Mouse (Mus musculus) thymus, adult 2 months (tissue): ENCODE measurements around the gene Otulinl. TPM values are rescaled to one million over a fixed set of nuclear protein-coding genes. Genes with fewer than 3 reads are reported as not detected.

ENCODE experiments used
- DNase-seq: peaks from one replicate; pipeline ENCODE4 v3.0.0; 2021
- H3K27ac ChIP-seq: fragments of 200-500 bp; 2 replicates; pipeline ENCODE4 v1.5.1; 2012; ENCODE audit warnings: low read length, control low read depth; ENCODE audit not compliant: control insufficient read depth, insufficient read depth
- H3K27me3 ChIP-seq: fragments of 200-500 bp; 2 replicates; pipeline ENCODE4 v1.6.1; 2012; ENCODE audit warnings: mild to moderate bottlenecking, low read length, moderate library complexity, mixed read lengths; ENCODE audit not compliant: control insufficient read depth, insufficient read depth
- H3K36me3 ChIP-seq: fragments of 200-500 bp; 2 replicates; pipeline ENCODE4 v1.6.1; 2012; ENCODE audit warnings: mild to moderate bottlenecking, low read length, moderate library complexity; ENCODE audit not compliant: control insufficient read depth, insufficient read depth
- H3K4me1 ChIP-seq: fragments of 200-500 bp; replicated peaks from 2 replicates; pipeline ENCODE4 v1.6.1; 2012; ENCODE audit warnings: low read length; ENCODE audit not compliant: control insufficient read depth, insufficient read depth
- H3K4me3 ChIP-seq: fragments of 200-500 bp; 2 replicates; pipeline ENCODE4 v1.5.1; 2012; ENCODE audit warnings: mild to moderate bottlenecking, low read length, control low read depth, moderate library complexity; ENCODE audit not compliant: control insufficient read depth, insufficient read depth
- CTCF ChIP-seq: fragments of 200-500 bp; IDR thresholded peaks from 2 replicates; pipeline ENCODE4 v1.5.1; 2012; ENCODE audit warnings: mild to moderate bottlenecking, control low read depth, low read length, moderate library complexity, borderline replicate concordance; ENCODE audit not compliant: control insufficient read depth, poor library complexity, insufficient read depth; ENCODE audit errors: extremely low read depth
- POLR2A ChIP-seq: fragments of 200-500 bp; IDR thresholded peaks from 2 replicates; pipeline ENCODE4 v1.6.1; 2012; ENCODE audit warnings: mild to moderate bottlenecking, low read length, control low read depth, moderate library complexity; ENCODE audit not compliant: control insufficient read depth, poor library complexity, insufficient read depth; ENCODE audit errors: extremely low read depth
- WGBS: fragments of 180-500 bp; shearing (Covaris S2); methylation state at CpG from one replicate; pipeline ENCODE4 v1.1.7; 2018; 5-methylcytosine and 5-hydroxymethylcytosine counted together
- polyA plus RNA-seq: library from polyadenylated mRNA; depleted of rRNA; stranded (reverse); fragments of >200 nt; gene quantifications from 2 replicates; pipeline ENCODE4 v1.2.3, GENCODE M21; 2012

Otulinl gene
- polyA plus RNA-seq, 1 experiment, result 32.1 TPM

GRCm38 (mm10) chr15:27682619-27683018 is 1.2 kb upstream of the Otulinl start:
- no peak for DNase-seq
- Histone ChIP-seq H3K27me3 (no peaks in the 10 kb centered on the region), H3K4me3 (no peak overlapping the region), H3K4me1 (peaks cover 22% of the 10 kb centered on the region), H3K27ac (no peak overlapping the region), H3K36me3 (no peaks in the 10 kb centered on the region)
- WGBS, result 84% methylated on average over 9 of the region's 9 CpGs
- TF ChIP-seq CTCF, result no peak

- H3K27ac ChIP-seq, result peak overlapping the region; percentile 36
- peak overlapping the region; percentile 74 for H3K4me3 ChIP-seq
- H3K27me3 ChIP-seq, result no peaks in the 10 kb centered on the region
- WGBS, result under 1% methylated on average over 28 of the region's 28 CpGs
- TF ChIP-seq CTCF (no peak), POLR2A (no peak)
- peak; percentile 59 for DNase-seq
- peaks cover 27% of the 10 kb centered on the region for H3K4me1 ChIP-seq
- H3K36me3 ChIP-seq, result no peaks in the 10 kb centered on the region
Measured at GRCm38 (mm10) chr15:27680997-27681396, 382 bp downstream of the Otulinl start.

GRCm38 (mm10) chr15:27678511-27678910 is 2.9 kb downstream of the Otulinl start:
- Histone ChIP-seq H3K27me3 (no peaks in the 10 kb centered on the region), H3K27ac (no peak overlapping the region), H3K4me3 (no peak overlapping the region), H3K4me1 (peaks cover 34% of the 10 kb centered on the region), H3K36me3 (0 out of 2 replicates have a peak, but pooled peaks cover 3% of the 10 kb centered on the region)
- TF ChIP-seq POLR2A (no peak), CTCF (no peak)
- WGBS, result 91% methylated on average over 9 of the region's 9 CpGs
- no peak for DNase-seq

- no peak overlapping the region for H3K4me3 ChIP-seq
- no peak for TF ChIP-seq POLR2A
- no peak for TF ChIP-seq CTCF
- no peaks in the 10 kb centered on the region for H3K27me3 ChIP-seq
- H3K4me1 ChIP-seq, result peaks cover 37% of the 10 kb centered on the region
- 93% methylated on average over 6 of the region's 6 CpGs for WGBS
- no peak for DNase-seq
- 0 out of 2 replicates have a peak, but pooled peaks cover 3% of the 10 kb centered on the region for H3K36me3 ChIP-seq
- H3K27ac ChIP-seq, result no peak overlapping the region
Measured at GRCm38 (mm10) chr15:27677801-27678200, 3.6 kb downstream of the Otulinl start.

GRCm38 (mm10) chr15:27676211-27676610 is 5.2 kb downstream of the Otulinl start:
- peaks cover 47% of the 10 kb centered on the region for H3K4me1 ChIP-seq
- WGBS, result 70% methylated on average over 9 of the region's 9 CpGs
- TF ChIP-seq CTCF (no peak), POLR2A (no peak)
- H3K27me3 ChIP-seq, result no peaks in the 10 kb centered on the region
- no peak overlapping the region for H3K4me3 ChIP-seq
- H3K27ac ChIP-seq, result no peak overlapping the region
- no peak for DNase-seq
- H3K36me3 ChIP-seq, result 0 out of 2 replicates have a peak, but pooled peaks cover 3% of the 10 kb centered on the region

GRCm38 (mm10) chr15:27675122-27675521 is 6.3 kb downstream of the Otulinl start:
- Histone ChIP-seq H3K27me3 (no peaks in the 10 kb centered on the region), H3K36me3 (0 out of 2 replicates have a peak, but pooled peaks cover 3% of the 10 kb centered on the region), H3K4me1 (peaks cover 46% of the 10 kb centered on the region), H3K4me3 (no peak overlapping the region), H3K27ac (no peak overlapping the region)
- WGBS, result 73% methylated on average over 7 of the region's 7 CpGs
- DNase-seq, result no peak
- TF ChIP-seq POLR2A, result no peak
- TF ChIP-seq CTCF, result no peak

GRCm38 (mm10) chr15:27674041-27674440 is 7.3 kb downstream of the Otulinl start:
- no peak for DNase-seq
- Histone ChIP-seq H3K27me3 (no peaks in the 10 kb centered on the region), H3K27ac (no peak overlapping the region), H3K36me3 (0 out of 2 replicates have a peak, but pooled peaks cover 3% of the 10 kb centered on the region), H3K4me1 (peaks cover 47% of the 10 kb centered on the region), H3K4me3 (no peak overlapping the region)
- WGBS, result 96% methylated on average over 6 of the region's 6 CpGs
- TF ChIP-seq POLR2A (no peak), CTCF (no peak)
